Mouse (Mus musculus): ENCODE measurements at regions not wholly inside any gene's neighbourhood (a gene's known extent, or its start where the extent isn't known, plus 50 kb on each side); places are given as distances from the start of the nearest gene placed in this dataset.

DNA sequence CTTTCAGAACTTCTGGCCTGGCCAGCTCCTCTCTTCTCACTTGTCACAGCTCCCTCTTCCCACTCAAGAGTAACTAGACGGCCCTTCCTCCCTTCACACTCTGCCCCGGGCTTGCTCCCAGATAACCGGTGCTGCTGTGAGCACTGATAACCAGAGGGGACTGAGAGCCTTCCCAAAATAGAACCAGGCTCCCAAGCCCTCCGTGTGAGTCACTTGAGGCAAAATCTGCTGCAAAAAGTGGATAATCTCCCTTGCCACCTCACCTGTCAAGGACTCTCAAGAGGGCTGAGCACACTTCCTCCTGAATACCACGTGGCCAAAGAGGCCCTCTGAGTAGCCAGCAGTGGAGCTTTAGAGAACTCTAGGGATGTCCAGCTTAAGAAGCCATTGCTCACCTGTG lies 257.6 kb upstream of the Irx2 start:
- TF ChIP-seq POLR2A (IDR thresholded peaks at IDR 0.05; ENCODE audit: low read depth, low read length) (no peak), CTCF (conservative IDR thresholded peaks at IDR 0.05; ENCODE audit: insufficient read depth, insufficient read length, low read depth, low read length) (no peak)
